Mouse (Mus musculus): ENCODE measurements around the gene Dctn2.

GRCm38 (mm10) chr10:127317277-127317676 is 51.1 kb downstream of the Dctn2 start:
- TF ChIP-seq CTCF (IDR thresholded peaks at IDR 0.05; ENCODE audit: control insufficient read depth, insufficient read depth, insufficient read length) (no peak), USF1 (IDR thresholded peaks at IDR 0.05; ENCODE audit: low read depth) (no peak), MAX (IDR thresholded peaks at IDR 0.05) (no peak)
